Mouse (Mus musculus) liver, adult (tissue): ENCODE results near the gene Bcl2l10.

Source experiments
- GATA4 ChIP-seq: IDR thresholded peaks from 2 replicates; pipeline ENCODE4 v1.6.1; 2014; ENCODE audit warnings: mild to moderate bottlenecking, low read length; ENCODE audit not compliant: insufficient replicate concordance

Bcl2l10 gene

DNA sequence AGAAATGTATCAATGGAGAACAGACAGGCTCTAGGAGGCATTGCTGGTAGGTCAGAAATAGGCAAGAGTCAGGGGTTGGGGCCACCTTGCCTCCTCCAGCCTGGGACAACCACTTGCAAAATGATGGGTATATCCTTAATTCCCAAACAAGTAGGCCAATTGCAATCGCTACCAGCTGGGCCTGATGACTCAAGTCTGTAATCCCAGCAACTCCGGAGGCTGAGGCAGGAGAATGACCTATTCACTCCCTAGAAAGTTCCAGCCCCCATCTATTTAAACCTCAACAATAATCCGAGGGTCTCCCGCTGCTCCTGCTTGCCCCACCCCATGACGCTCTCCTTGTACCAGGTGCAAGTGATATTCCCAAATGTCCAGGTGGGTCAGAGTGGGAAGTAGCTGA is at the start of gene Bcl2l10:
TSS of gene Bcl2l10 (plus strand) at position 301 of the 400 bp plus-strand sequence.
- TF ChIP-seq GATA4: no peak

DNA sequence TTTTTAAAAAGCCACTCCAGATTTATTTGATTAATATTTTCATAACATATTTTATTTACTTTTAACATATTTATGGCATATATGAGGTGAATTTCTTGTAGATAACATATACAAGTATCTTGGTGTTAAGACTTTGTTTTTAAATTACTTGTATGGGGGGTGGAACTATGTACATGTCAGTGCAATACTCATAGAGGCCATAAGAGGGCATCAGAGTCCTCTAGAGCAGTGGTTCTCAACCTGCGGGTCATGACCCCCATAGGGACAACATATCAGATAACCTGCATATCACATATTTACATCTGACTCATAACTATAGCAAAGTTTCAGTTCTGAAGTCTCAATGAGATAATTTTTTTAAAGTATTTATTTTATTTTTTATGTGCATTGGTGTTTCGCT is 48.2 kb upstream of the Bcl2l10 start:
- no peak for TF ChIP-seq GATA4

DNA sequence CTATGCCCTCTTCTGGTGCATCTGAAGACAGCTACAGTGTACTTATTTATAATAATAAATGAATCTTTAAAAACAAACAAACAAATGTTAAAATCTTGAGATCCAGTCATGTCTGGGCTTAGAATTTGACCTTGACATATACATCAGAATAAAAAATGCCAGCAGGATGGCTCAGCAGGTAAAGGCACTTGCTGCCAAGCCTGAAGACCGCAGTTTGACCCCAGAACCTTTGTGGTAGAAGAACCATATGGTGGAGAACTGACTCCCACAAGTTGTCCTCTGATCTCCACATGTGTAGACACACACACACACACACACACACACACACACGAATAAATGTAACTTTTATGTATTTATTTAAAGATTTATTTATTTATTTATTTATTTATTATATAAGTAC is 44.5 kb upstream of the Bcl2l10 start:
- no peak for TF ChIP-seq GATA4

DNA sequence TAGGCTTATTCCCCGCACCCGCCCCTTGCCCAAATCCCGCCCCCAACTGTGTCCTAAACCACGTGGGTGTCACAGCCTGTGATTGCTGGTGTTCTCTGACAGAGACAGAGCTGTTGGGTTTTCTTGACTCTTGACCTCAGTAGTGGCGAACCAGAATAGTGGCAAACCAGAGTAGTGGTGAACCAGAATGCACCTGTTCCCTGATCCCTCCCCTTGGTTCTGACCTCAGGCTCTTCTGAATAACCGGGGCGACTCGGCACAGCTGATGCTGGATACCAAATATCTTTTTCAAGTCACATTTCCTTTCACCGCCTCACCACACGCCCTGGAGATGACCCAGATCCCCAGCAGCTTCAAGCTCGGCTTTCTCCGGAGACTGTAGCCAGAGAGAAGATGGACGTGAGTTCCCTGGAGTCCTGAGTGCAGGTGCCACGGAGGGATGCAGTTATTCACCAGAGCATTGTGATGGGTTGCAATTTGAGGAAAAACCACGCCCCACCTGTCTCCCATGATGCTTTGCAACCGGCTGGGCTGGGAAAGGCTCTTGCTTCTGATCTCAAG is 43.8 kb upstream of the Bcl2l10 start:
- TF ChIP-seq GATA4: no peak

DNA sequence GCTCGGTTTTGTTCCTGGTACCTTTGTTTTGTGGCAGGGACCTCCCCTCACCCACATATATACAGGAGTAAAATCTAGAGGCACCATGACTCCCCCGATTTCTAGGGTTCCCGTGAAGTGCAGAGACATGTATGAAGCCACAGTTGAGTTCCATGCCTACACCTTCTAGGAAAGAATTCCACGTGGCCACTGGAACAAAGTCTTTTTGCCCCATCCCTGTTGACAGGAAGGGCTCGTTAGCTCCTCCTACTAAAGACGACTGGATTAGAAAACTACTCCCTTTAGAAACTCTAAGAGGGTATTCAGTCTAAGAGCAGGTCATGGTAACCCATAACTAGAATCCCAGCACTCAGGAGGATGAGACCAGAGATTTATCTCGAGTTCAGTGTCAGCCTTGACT is 43.3 kb upstream of the Bcl2l10 start:
- TF ChIP-seq GATA4: no peak

DNA sequence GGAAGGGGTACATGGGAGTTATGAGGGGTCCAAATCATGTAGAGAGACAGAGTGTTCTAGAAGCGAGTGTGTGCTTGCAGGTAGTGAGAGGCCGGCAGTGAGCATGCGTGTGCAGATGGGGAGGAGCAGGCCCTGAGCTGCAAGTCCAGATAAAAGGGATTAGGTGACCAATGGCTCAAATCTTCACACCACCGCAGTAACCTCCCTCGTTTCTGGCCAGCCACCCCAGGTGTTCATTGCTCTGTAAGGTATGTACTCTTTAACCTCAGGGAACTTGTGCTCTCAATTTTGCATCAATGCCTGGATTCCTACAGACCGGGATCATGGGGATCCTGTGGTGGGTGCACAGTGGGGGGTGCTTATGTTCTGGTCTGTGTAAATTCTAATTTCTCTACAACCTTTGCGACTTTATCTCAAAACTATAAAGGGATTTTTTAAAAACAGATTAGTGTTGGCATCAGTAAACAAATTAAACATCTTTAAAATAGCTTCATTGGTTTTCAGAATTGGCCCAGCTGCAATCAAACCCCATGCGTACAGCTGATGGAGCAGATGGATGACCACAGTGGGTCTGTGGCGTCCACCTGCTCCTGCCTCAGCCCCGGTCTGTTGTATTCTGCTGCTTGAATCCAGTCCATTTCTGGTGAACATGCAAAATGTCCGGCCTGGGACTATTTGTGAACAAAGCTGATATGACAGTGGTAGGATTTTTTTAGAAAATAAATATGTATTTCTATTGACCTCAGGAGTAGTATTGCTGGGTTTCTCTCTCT is 41.2 kb upstream of the Bcl2l10 start, which contains the start of gene Gnb5:
TSS of gene Gnb5 (plus strand) at position 163 of the 773 bp plus-strand sequence.
- TF ChIP-seq GATA4: no peak

DNA sequence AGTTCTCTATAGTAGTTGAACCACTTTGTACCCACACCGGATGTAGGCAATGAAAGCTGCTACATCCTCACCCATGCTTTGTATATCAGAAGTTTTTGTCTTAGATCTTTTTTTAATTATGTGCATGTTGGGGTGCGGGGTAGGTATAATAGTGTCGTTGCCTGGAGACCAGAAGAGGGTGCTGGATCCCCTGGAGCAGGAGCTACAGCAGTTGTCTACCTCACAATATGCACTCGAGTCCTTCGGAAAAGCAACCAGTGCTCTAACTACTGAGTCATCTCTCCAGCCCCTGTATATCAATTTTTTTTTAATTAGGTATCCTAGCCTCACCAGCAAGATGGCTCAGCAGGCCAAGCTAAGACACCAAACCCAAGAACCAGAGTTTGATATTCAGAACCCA is 40.5 kb upstream of the Bcl2l10 start:
- no peak for TF ChIP-seq GATA4

DNA sequence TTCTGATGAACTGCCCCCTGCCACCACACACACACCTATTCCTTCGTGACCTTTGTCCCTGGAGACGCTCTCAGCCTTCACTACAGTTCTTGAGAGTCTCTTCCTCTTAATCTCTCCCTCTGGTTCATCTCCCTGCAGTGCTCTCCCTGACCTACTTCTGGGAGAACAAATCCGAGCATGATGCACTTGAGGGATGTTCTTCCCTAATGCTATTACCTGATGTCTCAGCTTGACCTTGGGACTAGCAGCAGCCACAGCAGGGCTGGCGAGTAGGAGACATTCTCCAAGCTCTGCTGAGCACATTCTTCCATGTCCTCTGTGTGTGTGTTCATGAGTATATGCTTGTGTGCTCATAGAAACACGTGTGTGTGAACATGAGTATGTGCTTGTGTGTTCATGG is 38.9 kb upstream of the Bcl2l10 start:
- TF ChIP-seq GATA4: no peak

DNA sequence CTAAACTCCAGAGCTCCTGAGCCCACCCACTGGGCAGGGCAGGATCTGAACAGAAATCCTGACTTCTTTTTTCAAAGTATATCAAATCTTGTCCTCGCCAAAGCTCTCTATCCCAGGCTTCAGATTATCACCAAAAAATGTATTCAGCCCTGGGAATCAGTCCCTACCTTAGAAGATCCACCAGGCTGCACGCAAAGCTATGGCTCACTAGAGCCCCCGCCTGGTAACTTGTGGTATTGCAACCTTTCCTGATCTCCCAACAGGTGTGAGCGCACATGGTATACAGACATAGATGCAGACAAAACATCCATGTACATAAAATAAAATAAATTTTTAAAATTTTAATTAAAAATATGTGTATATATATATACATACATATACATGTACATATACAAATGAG is 35.5 kb upstream of the Bcl2l10 start:
- no peak for TF ChIP-seq GATA4

DNA sequence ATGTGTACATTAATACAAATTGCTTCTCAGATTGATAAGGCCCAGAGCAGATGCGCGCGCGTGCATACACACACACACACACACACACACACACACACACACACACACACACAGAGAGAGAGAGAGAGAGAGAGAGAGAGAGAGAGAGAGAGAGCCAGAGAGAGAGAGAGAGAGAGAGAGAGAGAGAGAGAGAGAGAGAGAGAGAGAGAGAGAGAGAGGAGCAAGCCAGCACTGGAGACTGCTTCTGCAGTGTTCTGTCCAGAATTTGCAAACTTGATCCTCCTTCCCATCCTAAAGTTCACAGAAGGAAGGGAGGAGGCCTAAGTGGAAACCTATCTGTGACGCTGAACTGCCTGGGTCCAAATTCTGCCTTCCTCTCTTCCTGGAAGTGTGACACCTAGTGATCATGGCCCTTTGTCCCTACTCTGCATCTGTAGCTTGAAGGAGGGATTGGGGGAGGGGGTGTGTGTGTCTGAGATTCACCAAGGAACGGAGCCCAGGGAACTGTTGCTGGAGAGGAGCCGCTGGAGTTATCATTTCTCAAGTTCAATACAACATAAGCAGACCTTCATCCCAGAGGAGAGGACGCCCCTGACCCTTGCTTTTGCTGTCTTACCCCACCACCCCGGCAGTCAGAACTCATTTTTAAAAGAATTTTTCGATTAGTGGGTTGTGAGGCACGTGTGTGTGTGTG is 34.3 kb upstream of the Bcl2l10 start:
- TF ChIP-seq GATA4: no peak

DNA sequence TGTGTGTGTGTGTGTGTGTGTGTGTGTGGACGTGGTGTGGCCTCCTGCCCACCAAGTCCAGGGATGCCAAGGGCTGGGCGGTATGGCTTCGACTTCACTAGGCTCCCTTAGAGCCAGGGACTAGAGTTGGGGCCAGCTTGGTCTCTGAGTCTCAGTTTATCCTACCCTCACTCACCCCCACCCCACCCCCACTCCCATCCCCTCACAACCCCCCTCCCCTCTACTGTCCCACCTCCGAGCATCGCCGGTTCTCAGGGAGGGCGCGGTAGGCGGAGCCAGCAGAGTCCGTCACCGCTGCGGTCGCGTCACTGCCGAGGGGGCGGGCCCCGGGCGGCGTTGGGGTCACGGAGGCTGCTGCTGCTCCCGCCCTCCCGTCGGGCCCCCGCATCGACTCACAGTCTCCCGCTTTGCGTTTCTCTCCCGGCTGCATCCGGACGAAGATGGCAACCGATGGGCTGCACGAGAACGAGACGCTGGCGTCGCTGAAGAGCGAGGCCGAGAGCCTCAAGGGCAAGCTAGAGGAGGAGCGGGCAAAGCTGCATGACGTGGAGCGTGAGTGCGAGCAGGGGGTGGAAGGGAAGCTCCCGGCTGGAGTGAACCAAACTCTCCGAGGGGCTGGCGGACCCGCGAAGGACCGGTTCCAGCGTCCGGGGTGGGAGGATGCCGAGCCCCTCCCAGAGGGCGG is 33.6 kb upstream of the Bcl2l10 start:
- no peak for TF ChIP-seq GATA4

DNA sequence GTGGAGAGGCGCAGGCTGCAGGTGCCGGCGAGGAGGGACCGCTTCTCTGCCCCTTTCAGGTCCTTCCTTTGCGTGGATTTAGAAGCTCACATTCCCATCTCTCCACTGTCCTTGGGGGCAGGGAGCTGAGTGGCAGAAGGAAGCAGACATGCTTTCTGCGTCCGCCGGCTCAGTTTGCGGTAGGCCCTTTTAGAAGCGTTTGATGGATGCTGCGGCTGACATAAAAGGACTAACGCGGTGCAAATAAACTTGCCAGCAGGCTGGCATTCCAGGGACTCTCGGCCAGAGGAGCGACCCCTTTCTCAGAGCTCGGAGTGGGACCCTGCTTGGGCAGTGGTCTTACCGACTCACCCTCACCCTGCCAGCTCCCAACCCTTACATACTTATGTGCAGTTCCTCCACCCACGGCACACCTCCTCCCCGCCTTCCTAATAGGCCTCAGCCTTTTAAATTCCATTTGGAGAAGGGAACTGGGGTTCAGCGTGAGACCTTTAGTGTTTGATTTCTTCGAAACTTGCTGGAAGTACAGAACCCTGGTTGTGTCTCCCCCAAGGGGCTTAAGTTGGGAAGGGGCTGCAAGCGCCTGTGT is 32.9 kb upstream of the Bcl2l10 start:
- no peak for TF ChIP-seq GATA4

DNA sequence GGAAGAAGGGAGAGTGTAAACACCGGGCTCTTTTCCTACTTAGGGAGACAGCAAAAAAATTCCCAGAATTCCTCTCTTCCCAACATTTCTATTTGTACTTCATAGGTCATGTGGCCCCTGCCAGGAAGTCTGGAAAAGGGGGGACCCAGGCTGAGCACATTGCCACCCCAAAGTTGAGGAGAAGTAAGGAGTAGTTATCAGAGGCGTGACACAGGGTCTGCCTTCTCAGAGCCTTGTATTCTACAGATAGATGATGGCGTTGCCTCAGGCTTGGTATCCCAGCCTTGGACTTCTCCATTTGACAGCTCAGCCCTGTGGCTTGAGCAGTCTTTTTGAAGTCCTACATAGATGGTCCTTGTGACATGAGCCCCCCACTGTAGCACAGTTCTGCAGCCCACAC is 32.3 kb upstream of the Bcl2l10 start:
- no peak for TF ChIP-seq GATA4

DNA sequence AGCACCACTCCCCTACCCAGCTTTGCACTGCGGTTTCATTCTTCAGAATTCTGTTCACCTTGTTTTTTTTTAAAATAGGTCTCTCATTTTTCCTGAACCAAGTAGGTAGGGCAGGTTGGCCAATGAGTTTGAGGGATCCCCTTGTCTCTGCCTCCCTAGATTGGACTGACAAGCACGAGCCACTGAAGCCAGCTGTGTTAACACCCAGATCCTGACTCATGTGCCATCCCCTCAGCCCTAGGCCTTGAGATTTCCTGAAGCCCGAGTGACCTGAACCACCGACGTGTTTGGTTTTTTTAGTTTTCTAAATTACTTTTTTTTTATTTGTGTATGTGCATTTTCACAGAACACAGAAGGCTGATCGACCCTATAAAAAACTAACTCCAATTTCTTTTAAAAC is 30.8 kb upstream of the Bcl2l10 start:
- TF ChIP-seq GATA4: no peak

DNA sequence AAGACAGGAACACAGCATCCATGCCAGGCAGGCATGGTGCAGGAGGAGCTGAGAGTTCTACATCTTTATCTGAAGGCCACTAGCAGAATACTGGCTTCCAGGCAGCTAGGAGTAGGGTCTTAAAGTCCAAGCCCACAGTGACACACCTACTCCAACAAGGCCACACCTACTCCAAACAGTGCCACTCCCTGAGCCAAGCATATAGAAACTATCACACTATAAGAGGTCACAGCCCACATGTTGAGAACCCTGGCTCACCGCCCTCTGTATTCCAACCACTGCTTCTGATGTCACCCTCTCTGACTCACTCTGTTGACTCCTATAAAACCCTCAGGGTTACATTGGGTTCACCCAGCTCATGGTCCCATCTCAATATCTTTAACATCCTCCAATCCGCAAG is 29.4 kb upstream of the Bcl2l10 start:
- no peak for TF ChIP-seq GATA4
